Mouse (Mus musculus) heart, postnatal 0 days (tissue): ENCODE measurements around the gene Ins2.

ENCODE experiments used
- CTCF ChIP-seq: IDR thresholded peaks from 2 replicates; pipeline ENCODE4 v1.5.1; 2016; ENCODE audit warnings: antibody characterized with exemption, control low read depth, low read depth
- EP300 ChIP-seq: IDR thresholded peaks from 2 replicates; pipeline ENCODE4 v1.6.1; 2016; ENCODE audit warnings: antibody characterized with exemption, low read depth

GRCm38 (mm10) chr7:142737772-142738171 lies 5.4 kb downstream of the Ins2 start:
- TF ChIP-seq CTCF (peak; percentile 70), EP300 (no peak)
